Mouse (Mus musculus) lung, adult 2 months (tissue): Measurements from ENCODE around the gene Adgrf4.

ENCODE experiments used
- CTCF ChIP-seq: fragments of 200-500 bp; IDR thresholded peaks from 2 replicates; pipeline ENCODE4 v1.5.1; 2011; ENCODE audit warnings: mild to moderate bottlenecking, low read length, control low read depth; ENCODE audit not compliant: insufficient read depth
- POLR2A ChIP-seq: fragments of 200-500 bp; IDR thresholded peaks from 2 replicates; pipeline ENCODE4 v1.6.1; 2011; ENCODE audit warnings: low read depth, mild to moderate bottlenecking, control low read depth, low read length, borderline replicate concordance; ENCODE audit errors: extremely low read depth

GRCm38 (mm10) chr17:42643416-42643815 lies 48.7 kb downstream of the Adgrf4 start:
- TF ChIP-seq CTCF (no peak), POLR2A (no peak)
